20 mouse cellular contexts compared by ENCODE assay signal in the genomic region with DNA sequence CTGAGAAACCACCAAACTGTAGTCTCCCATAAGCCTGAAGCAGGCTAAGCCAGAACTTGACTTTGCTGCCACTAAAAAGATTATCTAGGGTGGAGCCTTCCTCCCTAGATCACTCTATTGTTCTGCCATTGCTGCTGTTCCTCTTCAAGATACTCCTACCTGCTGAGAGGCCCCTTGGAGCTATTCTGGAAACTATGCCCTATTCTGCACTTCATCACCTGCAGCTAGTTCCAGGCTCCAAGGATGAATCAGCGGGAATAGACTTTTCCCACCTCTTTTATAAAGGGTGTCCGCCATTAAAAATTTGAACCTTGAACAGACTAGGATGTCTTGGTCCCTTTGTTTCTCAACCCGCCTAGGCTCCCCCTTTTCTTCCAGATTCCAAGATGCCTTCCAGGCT.
A peak's percentile ranks its signal among the peaks of the same experiment; 100 is the strongest.
DNase-seq lines count a peak whose midpoint lies in the region; ATAC-seq and TF ChIP-seq lines count a peak whose summit lies in the region.
"Had no signal": no experiment of that assay in that cellular context is flagged by ENCODE, and none has a peak within 500 bp of the region (broad histone marks: within the 10 kb centered on the region; RNA-seq: fewer than 3 reads in every experiment).

No protein-coding gene starts in this region.

- no peak overlapping the region for H3K27ac ChIP-seq in ES-E14 (ENCODE audit: insufficient read depth, low read depth, low read length, poor library complexity, severe bottlenecking)
- H3K27ac ChIP-seq: embryonic facial prominence, embryonic 10.5 days; embryonic facial prominence, embryonic 12.5 days; forebrain, embryonic 10.5 days; forebrain, embryonic 12.5 days had no signal

- peak; percentile 17 for DNase-seq in ES-E14 (ENCODE audit: low read depth, low spot score)
- DNase-seq in WW6 (ENCODE audit: low read depth, low spot score) = peak; percentile 14
- DNase-seq in kidney, postnatal 14 days = no peak
- DNase-seq in urinary bladder, postnatal 36 days (ENCODE audit: low spot score in 2 of 2) = no peak
- DNase-seq: adrenal gland, adult 8-10 months; adrenal gland, postnatal 14 days; adrenal gland, postnatal 36 days; cerebellum, adult 11-12 months; cerebellum, adult 2 months; cerebellum, adult 9-10 months; cerebellum, postnatal 10 days; cerebellum, postnatal 25 days had no signal

- no peaks in the 10 kb centered on the region for H3K9me3 ChIP-seq in ES-E14 (ENCODE audit: control insufficient read depth, insufficient read depth, low read depth, low read length)
- H3K9me3 ChIP-seq: embryonic facial prominence, embryonic 10.5 days; embryonic facial prominence, embryonic 12.5 days; forebrain, embryonic 10.5 days; forebrain, embryonic 12.5 days had no signal

- no peak overlapping the region for H3K4me3 ChIP-seq in ES-E14 (ENCODE audit: insufficient read depth in 1 of 2, low read depth in 1 of 2, low read length in 2 of 2, poor library complexity in 1 of 2, severe bottlenecking in 1 of 2)
- H3K4me3 ChIP-seq: embryonic facial prominence, embryonic 10.5 days; embryonic facial prominence, embryonic 12.5 days; forebrain, embryonic 10.5 days; forebrain, embryonic 12.5 days had no signal

- H3K9ac ChIP-seq in ES-E14 (ENCODE audit: insufficient read depth, low read depth, low read length, poor library complexity, severe bottlenecking) = no peak overlapping the region
- H3K9ac ChIP-seq: embryonic facial prominence, embryonic 12.5 days; forebrain, embryonic 12.5 days had no signal

- ATAC-seq in frontal cortex, adult (ENCODE audit: low TSS enrichment) = no peak
- ATAC-seq: activated CD4-positive, CD25-positive, alpha-beta regulatory T cell, adult 4 months; forebrain, embryonic 14.5 days; forebrain, embryonic 16.5 days had no signal

- H3K4me1 ChIP-seq in ES-E14 (ENCODE audit: control insufficient read depth in 2 of 2, insufficient read depth in 2 of 2, low read length in 2 of 2, poor library complexity in 1 of 2) = 0 out of 4 replicates have a peak, but pooled peaks cover 0 to 2% of the 10 kb centered on the region in 2 experiments
- H3K4me1 ChIP-seq: embryonic facial prominence, embryonic 10.5 days; embryonic facial prominence, embryonic 12.5 days; forebrain, embryonic 10.5 days; forebrain, embryonic 12.5 days had no signal

- in situ Hi-C loops in ES-E14 (cut with MboI; ENCODE audit: low sequenced_read_pairs in 2 of 2, unreplicated experiment in 2 of 2) = no loop called here

- H3K36me3 ChIP-seq in ES-E14 (ENCODE audit: control insufficient read depth, insufficient read depth, low read length, poor library complexity, severe bottlenecking) = no peaks in the 10 kb centered on the region
- H3K36me3 ChIP-seq: embryonic facial prominence, embryonic 10.5 days; embryonic facial prominence, embryonic 12.5 days; forebrain, embryonic 10.5 days; forebrain, embryonic 12.5 days had no signal

TF ChIP-seq in ES-E14, 5 proteins besides CTCF, POLR2A, EP300 and RAD21:
- TF ChIP-seq ZNF384 (IDR thresholded peaks at IDR 0.05; ENCODE audit: low read depth, low read length) = no peak
- no peak for TF ChIP-seq HCFC1 (IDR thresholded peaks at IDR 0.05; ENCODE audit: borderline replicate concordance, insufficient read depth, low read length)
- TF ChIP-seq CHD2 (IDR thresholded peaks at IDR 0.05; ENCODE audit: low read depth, low read length) = no peak
- no peak for TF ChIP-seq MAFK (IDR thresholded peaks at IDR 0.05; ENCODE audit: insufficient read depth, low read depth, low read length)
- TF ChIP-seq ZC3H11A (IDR thresholded peaks at IDR 0.05; ENCODE audit: borderline replicate concordance, low read depth, low read length) = no peak

Comparison
In these comparisons a context has a peak if more than half of its experiments do, and no peak if none do; other contexts are left out.
1. DNase-seq: peak in ES-E14 (single experiment) and WW6 (single experiment); none in kidney, postnatal 14 days (single experiment) and urinary bladder, postnatal 36 days (0 of 2).